Mouse (Mus musculus): ENCODE measurements around the gene Rfx1.

- TF ChIP-seq CTCF (IDR thresholded peaks at IDR 0.05; ENCODE audit: low read depth, low read length) (no peak), GATA1 (IDR thresholded peaks at IDR 0.05; ENCODE audit: borderline replicate concordance, low read length) (no peak), TAL1 (conservative IDR thresholded peaks at IDR 0.05; ENCODE audit: low read depth, low read length) (no peak), GATA2 (IDR thresholded peaks at IDR 0.05; ENCODE audit: borderline replicate concordance, low read depth, low read length) (no peak), POLR2AphosphoS5 (IDR thresholded peaks at IDR 0.05; ENCODE audit: insufficient replicate concordance, low read depth, low read length) (no peak)
Measured at GRCm38 (mm10) chr8:84127202-84127901, 60.7 kb downstream of the Rfx1 start.

Measured in G1E (cell line).